Mouse (Mus musculus) cortical plate, adult 2 months (tissue): ENCODE data around the gene C330007P06Rik.
A peak's percentile ranks its signal among the peaks of the same experiment; 100 is the strongest.

Experiments used
- CTCF ChIP-seq: fragments of 200-500 bp; IDR thresholded peaks from 2 replicates; pipeline ENCODE4 v1.5.1; 2011; ENCODE audit warnings: mild to moderate bottlenecking, control low read depth, low read length; ENCODE audit not compliant: insufficient read depth; ENCODE audit errors: extremely low read depth
- POLR2A ChIP-seq: fragments of 200-500 bp; IDR thresholded peaks from 2 replicates; pipeline ENCODE4 v1.6.1; 2011; ENCODE audit warnings: mild to moderate bottlenecking, low read length, control low read depth; ENCODE audit not compliant: insufficient read depth; ENCODE audit errors: extremely low read depth

DNA sequence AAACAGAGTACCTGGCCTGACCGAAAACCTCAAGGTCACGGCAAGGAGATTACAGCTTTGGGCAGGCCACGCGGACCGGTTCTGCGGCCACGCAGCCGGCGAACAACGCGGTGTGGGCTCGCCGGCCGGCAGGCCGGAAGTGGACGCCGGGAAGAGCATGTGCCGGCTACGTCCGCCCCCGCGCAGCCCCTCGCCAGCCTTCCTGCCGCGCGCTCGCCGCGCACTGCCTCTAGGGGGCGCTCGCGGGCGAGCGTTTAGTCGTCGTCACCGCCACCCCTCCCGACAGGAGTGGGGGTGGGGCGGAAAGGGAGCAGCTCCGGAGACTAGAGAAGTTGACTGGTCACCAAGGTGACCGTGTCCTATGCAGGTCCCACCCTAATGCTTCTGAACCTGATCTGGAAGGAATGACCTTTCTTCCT, 77.7 kb downstream of the C330007P06Rik start:
- peak; percentile 25 for TF ChIP-seq CTCF
- TF ChIP-seq POLR2A = no peak
